Mouse (Mus musculus) ES-CJ7 (cell line): ENCODE results near the gene Dhx33.

Experiments used
- DNase-seq: peaks from one replicate; pipeline ENCODE4 v3.0.0; 2011; ENCODE audit warnings: low read depth, low spot score

Gene Dhx33

DNA sequence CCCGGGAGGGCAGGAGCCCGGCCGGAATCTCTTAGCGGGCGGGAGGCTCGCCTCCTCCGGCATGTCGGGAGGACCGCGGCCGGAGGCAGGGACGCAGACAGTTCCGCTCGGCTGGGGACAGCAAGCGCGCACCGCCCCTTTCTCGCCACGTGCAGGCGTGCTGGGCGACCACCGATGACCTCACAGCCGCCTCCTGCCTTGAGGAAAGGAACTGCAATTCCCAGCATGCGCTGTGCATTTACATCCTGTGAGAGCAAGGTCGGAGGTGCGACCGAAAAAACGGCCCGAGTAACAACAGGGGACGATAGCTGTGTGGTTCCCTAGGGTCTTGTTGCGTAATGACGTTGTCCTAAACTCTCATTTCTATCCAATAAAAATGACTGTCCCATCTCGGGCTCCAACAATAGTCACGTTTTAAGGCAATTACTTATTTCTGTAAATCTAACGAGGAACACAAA lies at the start of gene Dhx33:
Gene Dhx33 (minus strand): TSS at position 122 of the 458 bp plus-strand sequence.
- peak; percentile 99 for DNase-seq

DNA sequence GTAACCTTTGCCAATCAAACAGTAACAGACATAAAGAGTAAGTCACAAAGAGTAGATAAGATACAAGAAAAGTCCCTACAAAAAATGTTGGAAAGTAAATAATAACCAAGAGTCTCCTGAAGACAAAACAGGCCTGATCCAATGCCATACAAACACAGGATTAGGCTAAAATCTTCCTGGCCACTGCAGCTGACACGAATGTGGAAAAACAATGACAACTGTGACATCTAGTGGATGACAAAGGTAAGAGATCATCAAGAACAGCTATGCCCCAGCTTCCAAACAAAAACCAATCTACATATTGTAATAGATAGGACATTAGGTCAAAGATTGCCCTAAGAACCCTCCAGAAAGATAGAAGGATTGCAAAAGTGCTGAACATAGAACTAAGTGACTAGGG lies 48.3 kb upstream of the Dhx33 start:
- DNase-seq: peak; percentile 37

DNA sequence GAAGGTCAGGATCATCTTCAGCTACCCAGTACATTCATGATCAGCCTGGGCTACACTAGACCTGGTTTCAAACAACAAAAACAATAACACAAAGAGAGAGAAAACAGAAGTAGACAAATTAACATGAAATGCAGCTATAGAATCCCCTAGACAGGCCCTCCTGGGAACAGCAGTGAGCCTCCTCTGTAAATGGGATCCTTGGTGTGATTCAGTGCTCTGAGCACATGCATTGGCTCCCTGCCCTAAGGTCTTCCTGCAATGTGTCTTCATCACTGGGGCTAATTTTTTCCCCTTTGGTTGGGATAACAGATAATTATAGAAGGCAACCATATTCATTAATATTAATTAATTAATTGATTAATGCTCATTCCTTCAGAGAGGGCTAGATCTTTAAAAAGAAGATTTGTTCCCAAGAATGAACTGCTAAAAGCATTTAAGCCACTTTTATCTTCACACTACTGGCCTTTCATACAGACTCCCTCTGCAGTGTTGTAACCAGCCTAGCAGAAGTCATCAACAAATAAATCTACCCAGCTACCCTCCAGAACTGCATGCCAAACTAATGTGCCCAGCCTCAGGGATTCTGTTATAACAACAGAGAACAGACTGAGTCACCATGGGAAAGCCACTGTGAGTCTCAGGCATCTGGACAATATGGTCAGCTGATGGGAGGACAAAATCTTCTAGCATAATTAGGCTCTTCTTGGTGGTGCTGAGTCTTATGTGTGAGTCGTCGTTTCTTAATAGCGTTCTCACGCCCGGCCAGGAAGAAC lies 35.5 kb upstream of the Dhx33 start:
- DNase-seq: no peak

DNA sequence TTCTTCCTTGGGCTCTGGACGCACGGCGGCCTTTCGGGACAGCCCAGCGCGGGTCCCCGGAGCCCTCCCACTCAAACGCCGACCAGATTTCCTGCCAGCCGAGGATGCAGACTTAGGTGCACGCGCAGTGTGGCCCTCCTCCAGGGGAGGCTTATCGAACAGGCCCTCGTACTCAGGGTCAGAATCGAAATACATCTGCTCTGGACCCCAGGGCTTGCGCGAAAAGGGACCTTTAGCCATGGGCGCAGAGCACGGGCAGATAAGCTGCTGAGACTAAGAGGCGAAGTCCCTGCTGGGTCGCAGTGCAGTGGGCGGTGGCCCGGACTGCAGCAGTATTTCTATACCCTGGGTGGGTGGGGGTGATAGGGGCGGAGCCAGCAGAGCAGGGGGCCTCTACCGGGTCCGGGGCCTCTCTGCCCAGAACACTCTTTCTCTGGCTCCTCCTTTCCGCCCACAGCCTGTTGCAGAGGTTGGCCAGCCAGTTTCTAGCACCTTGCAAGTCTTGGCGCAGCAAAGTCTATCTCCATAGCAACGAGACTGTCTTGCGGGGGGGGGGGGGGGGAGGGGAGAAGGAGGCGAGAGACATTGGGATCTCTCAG lies 29.0 kb upstream of the Dhx33 start, which contains the start of gene 6330403K07Rik:
Gene 6330403K07Rik (minus strand): TSS at position 351 of the 599 bp plus-strand sequence.
- DNase-seq: peak; percentile 67

DNA sequence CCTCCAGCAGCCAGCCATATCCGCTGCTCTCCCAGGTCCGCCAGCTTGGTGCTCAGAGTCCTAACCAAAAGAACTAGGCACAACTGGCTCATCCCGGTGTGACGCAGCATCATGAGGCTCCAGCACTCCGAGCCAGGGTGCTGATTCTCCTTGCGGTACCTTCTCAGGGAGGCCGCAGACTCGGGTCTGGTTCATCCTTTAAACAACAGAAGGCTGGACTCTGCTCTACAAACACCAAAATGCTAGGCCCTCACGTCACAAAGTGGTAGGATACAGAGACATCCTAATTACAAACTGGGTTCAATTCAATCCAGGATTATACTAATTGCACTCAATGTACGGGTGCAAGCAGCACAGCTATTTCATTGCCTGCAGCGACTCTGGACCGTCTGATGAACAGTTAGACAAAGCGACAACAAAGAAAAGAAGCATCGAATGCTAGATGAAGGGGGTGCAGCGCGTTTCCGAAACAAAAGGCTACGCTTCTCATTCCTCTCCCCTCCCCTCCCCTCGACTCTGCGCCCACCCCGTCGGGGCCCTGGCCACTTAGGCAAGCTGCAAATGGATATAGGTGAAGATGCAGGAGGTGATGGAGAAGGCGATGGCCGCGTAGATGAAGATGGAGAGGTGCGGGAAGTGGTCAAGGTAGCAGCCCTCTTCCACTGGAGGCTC lies 28.4 kb upstream of the Dhx33 start:
- peak; percentile 11 for DNase-seq

DNA sequence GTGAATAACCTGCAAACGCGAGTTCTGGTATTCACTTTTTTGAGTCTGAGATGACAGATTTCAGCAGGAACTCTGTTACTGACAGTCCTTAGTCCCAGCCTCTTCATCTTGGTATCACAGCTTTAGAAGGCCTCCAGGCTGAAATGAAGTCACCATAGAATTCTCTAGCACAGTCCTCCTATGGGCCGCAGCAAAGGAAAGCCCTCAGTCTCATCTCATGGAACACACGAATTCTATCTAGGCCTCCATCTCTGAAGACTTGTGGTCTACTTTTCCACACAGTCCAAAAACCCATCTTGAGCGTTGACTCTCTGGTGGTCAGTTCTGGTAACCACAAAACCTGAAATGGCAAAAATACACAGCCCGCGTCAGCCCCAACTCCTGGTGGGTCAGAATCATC lies 27.8 kb upstream of the Dhx33 start:
- DNase-seq: no peak

DNA sequence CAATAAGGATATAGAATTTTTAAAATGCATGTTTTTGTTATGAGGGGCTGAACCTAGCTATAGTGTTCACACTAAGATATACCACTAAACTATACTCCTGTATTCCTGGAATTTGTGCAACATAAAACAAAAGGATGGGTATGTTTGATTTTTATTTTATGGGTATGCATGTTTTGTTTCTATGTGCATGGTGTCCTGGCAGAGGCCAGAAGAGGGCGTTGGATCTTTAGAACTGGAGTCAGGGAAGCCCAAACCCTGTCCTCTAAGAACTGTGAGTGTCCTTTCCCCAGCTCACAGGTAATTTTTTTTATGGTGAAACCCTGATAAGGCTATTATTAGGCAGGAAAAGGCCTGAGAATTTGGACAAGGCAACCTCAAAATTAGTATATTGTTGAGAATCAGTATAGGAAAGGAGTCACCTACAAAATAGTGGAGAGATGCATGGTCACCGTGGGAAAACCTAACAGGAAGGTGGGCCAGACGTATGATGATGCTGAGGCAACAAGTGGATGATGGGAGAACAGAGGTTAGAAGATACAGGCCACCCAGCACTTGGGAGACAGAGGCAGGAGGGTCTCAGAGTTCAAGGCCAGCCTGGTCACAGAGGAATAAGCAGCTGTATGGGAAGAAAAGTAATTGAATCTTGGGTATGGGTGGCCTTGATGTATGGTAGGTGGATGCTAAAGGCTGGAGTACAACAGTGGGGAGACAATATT lies 25.3 kb upstream of the Dhx33 start:
- DNase-seq: no peak

DNA sequence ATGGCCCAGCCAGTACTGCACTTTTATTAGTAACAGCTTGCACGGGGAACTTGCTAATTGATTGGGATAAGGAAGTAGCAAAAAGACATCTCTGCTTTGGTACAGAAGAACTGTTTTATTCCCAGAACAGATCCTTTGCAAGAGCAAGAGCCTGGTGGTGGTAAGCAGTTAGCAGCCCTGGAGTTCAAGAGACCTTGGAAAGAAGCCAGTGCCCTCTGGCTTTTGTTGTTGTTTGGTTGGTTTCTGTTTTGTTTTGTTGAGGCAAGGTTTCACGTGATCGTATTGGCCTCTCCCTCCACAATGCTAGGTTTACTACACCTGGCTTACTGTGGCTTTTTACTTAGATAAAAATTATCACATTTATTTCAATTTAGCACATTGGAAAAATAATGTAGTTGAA lies 24.0 kb upstream of the Dhx33 start:
- no peak for DNase-seq

DNA sequence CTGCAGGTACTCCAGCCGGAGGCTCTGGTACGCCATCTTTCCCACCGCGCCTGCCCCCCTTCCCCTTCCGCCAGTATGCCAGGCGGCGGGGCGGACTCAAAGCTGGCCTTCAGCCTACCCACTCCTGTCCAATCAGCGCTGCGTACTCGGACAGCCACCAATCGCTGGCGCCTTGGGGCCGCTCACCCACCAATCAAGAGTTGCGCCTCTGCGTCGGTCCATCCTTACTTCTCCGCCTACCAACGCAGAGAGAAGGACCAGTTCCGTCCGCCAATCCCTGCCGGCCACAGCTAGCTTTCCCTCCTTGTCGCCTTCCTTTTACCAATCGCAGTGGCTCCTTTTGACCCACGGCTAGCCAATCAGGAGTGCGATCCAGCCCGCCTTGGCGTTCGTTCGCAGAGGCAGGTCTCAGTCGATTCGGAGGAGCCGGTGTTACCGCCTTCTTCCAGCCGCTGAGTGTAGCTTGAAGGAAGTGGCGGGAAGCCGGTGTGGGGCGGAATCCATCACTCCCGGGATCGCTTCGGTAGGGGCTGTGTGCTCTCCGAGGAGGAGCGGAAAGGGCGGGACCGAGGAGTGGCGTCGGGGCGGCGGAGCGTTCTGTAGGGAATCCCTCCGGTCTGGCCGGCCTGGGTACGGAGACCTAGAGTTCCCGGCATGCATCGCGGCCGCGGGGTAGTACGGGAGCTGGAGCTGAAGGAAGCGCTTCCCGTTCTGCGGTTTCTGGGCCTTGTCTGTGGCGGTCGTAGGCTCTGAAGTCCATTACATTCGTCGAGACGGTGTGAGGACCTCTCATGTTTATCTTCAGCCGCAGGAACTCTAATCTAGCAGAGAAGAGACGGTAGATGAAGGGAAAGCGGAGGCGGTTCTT lies 15.2 kb upstream of the Dhx33 start, which contains the start of the genes Mis12 and Derl2:
Gene Mis12 (plus strand): TSS at position 411 of the 868 bp plus-strand sequence.
Gene Derl2 (minus strand): TSS at position 641 of the 868 bp plus-strand sequence.
- DNase-seq: peak; percentile 99

DNA sequence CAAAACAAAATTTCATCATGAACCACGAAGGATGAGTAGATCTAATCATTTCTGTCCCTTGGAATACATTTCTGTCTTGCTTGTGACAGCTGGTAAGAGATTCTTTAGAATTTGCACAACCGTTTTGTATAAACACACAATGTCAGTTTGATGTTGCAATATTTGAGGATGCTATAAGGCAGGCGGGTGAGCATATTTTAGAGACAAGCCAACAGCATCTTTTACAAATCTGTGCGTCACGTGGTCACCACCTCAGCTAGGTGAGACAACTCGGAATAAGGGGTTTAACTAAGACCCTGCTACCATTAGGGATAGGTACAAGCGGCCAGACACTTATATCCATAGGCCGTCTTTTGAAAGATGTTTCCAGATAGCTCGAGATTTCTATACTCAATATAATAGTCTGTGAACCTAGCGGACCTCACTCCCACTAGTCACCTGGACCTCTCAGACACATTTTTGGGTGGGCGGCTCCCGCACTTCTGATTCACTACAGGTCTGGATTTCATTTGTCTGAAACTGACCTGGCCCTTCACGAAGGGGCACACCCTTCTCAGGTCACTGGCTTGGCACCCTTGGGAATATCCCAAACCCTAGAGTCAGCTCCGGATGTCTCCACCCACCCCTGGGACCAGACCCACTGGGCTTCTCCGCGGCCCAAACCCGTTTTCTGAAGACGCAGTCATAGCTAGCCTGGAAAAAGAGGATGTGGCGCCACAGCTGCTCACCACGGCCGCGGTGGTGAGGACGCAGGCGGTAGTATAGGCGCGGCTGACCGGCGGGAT lies 14.4 kb upstream of the Dhx33 start:
- DNase-seq: no peak

DNA sequence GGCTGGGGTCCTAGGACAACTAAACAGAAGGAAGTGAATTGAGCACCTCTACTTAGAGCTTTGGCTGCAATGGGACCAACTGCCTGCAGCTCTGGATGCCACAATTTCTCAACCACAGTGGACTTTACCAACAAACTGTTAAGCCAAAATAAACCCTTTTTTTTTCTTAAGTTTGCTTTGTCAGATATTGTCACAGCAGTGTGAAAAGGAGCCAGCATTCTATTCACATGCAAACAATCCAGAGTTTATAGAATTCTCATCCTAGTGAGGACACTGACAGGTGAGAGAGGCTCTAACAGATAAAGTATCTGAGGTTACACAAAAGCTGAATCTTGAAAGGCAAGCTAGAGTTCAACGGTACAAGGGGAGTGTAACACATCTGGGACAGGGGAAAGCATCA lies 12.8 kb upstream of the Dhx33 start:
- DNase-seq: no peak

DNA sequence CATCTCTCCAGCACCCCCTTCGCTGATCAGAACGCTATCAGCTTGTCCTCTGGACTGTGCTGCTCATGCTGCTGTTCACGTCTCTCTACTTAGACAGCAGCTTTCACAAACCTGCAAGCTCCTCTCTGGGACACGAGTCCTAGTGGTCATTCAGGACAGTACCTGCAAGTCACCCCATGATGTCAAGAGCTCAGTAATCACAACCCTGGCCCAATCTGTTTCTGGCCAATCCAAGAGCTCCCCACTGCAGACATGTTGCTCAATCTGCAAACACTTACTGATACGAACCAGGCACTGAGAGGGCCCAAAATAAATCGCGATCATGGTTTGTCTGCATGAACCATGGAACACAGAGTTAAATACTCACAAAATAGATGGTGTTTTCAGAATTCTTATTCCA lies 8.5 kb upstream of the Dhx33 start:
- DNase-seq: peak; percentile 22

DNA sequence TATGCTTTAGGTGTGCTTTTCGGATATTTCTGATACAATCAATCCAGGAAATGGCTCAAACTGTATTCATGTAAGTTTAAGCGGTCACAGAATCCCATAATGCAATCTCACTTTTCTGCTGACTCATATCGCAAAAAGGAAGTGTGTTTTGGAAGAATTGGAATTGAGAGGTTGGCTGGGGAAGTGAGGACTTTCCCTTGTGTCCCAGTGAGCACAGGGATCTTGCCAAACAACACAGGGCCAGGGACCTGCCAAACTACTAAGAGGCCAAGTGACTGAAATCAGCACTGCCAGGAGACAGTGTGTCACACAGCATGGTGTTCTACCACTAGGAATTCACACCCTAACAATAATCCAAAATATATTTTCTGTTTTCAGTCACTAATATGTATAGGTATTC lies 4.1 kb upstream of the Dhx33 start:
- DNase-seq: no peak

DNA sequence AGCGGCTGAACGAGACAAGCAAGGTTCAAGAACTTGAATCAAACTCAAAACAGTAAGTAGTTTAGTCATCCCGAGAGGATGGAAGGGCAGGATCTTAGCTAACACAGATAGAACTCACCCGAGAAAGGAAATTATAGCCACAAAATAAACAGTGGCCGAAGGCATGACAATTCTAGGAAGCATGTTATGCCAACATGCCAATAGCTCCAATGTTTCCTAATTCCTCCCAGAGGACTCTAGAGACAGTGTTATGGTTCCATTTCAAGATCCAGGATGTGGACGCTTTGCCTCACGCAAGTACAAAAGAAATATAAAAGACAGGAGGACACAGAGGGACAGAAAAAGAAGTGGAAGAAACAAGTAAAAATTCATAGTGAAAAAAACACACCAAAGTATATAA lies 3.6 kb upstream of the Dhx33 start:
- DNase-seq: no peak

DNA sequence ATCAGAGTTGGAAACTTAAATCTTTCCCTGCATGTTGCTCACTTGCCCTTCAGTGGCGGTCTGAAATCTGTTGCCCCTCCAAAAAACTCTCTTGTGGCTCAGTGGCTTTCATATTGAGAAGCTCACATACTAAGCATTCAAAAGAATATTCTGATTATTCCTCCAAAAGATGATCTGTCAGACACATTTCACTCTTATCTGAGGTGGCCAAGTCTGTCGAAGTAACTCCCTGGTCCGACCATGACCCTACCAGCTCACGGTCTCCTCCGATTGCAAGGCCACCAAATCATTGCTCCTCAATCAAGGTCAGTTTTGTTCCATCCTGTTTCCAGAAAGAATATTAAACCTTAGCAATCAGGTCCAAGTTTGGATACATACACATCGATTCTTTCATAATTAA lies 2.8 kb upstream of the Dhx33 start:
- DNase-seq: no peak

DNA sequence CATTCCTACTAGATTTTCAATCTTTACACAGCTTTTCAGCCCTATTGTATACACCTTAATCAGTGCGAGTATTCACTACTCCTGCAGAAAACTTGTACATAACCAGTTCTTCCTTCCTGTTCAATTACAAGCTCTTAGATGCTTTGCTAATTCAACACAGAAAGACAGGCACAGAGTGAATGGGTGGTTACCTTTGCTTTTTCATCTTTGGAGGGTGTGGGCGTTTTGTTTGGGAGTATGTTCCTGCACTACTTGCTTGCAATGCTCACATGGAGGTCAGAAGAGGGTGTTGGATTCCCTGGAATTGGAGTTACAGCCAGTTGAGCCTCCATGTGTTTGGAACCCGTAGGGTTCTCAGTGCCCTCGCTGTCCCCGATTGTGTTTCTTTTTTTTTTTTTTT lies 809 bp upstream of the Dhx33 start:
- DNase-seq: peak; percentile 25

DNA sequence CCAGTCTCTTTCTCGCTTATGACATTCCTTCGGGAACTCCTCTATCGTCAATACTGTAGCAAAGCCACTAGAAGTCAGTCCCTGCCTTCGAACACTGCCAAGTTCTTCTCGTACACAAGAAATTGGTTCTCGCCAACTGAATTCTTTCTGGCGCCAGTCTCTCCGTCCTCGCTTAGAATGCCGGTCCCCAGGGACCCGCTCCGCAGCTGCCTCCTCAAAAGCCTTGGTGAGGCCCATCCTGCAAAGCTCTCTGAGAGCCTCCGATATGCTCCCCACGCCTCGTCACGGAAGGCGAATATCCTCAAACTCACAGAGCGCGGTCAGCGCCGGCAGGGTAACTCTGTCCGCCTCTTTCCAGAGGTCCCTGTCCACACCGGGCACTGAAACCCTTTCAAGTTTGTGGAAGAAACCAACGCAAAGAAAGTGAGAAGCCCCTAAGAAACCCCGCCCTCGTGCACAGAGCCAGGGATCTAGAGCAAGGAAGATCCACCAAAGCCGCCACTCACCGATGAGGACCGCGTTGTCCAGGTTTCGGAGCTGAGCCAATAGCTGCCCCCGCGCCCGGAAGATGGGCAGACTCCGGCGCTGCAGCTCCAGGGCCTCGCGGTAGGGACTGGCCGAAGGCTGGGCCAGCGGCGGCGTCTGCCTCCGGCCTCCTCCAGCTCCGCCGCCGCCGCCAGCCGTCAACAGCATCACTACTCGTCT lies 474 bp downstream of the Dhx33 start:
- DNase-seq: no peak

DNA sequence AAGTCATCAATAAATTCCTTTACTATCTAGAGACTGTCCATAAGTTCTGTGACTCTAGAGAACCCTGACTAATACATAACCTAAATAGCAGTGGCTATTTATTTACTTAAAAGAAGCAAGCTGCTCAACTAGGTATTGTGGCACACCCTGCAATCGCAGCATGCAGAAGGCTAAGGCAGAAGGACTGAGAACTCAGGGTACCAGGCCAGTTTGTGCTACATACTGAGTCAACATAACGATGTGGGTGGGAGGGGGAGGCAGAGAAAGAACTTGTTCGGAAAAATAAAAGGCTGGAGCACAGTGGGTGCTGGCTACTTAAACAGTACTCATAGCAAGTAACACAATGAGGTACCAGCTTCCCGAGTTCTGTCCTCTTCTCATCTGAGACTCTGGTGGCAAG lies 3.1 kb downstream of the Dhx33 start:
- DNase-seq: no peak

DNA sequence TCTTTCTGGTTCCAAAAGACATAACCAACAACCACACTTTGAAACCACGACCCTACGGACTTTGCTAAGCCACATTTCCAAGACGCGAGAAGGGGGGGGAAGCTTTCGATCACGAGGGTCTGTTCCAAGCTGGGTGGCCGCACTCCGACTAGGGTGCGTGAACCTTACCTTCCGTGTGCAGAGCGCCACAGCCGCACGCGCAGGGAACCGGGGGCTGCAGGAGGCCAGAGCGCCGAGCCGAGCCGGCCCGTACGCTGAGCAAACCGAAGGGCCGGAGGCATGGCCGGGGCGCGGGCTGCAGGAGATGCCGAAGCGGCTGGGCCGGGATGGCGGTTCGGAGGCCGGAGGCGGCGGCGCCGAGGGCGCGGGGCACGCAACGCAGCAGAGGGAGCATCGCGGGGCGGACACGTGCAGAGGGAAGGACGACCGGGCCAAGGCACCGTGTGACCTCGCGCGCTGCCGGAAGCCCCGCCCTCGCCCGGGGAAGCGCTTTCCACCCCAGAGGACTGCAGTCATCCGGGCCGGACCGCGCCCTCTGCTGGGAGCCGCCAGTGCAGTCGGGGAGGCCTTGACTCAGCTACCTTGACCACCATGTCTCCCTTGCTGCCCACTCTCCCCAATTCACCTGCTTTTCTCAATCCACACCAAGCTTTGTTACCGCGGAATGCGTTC lies 21.5 kb downstream of the Dhx33 start, which contains the start of gene C1qbp:
Gene C1qbp (minus strand): TSS at position 470 of the 672 bp plus-strand sequence.
- DNase-seq: peak; percentile 90
